Mouse (Mus musculus): ENCODE measurements around the gene Dact2. TPM values are rescaled to one million over a fixed set of nuclear protein-coding genes. Genes with fewer than 3 reads are reported as not detected.

Dact2 gene
- polyA plus RNA-seq, 1 experiment from 2014 or later = 22.1 TPM

DNA sequence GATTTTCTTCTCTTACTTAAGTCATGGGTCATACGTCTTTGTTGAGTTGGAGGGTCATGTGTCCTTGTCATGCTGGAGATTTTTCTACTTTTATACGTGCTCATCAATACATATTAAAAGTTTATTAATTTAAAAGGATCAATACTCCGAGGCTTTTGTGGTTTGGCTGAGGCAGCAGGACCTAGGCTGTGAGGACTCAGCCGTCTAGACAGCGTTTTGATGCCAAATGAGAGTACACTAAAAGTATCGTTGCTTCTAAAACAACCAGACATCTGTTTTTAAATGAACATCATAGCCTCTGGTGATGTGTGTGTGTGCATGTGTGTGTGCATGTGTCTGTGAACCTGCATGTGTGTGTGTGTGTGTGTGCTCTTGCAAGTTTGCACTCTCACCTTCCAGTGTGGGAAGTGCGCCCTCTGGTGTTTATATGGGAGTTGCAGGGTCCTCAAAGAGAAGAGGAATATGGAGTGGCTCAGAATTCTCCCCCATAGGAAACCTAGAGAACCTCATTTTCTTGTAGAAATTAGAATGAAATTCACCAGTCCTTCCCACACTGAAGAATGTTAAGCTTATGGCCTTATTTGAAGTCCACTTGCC, 16.6 kb upstream of the Dact2 start:
- ATAC-seq (no peak), DNase-seq (ENCODE audit: low read depth, low spot score) (no peak)
- POLR2A ChIA-PET = no interaction called here
- peak; percentile 79 for TF ChIP-seq CTCF (IDR thresholded peaks at IDR 0.05)
- in situ Hi-C loops (cut with MboI; ENCODE audit: low pct_unique_long_range_greater_than_20kb) = no loop called here
- CTCF ChIA-PET = interaction anchor here (0.7 to 7.6 kb wide), 13 partner anchors 9 to 618 kb away, joined by 3 to 44 read pairs (median 5); partner anchors contain the start of gene Dact2
- peaks cover 7% of the 10 kb centered on the region for H3K27me3 ChIP-seq

- DNase-seq (ENCODE audit: low read depth, low spot score) (no peak), ATAC-seq (no peak)
- ChIA-PET POLR2A (no interaction called here), CTCF (interaction anchor here (0.7 to 2.1 kb wide), 2 partner anchors 11 to 78 kb away, joined by 3 to 6 read pairs; no protein-coding TSS in a partner anchor)
- H3K27me3 ChIP-seq = peaks cover 7% of the 10 kb centered on the region
- in situ Hi-C loops (cut with MboI; ENCODE audit: low pct_unique_long_range_greater_than_20kb) = no loop called here
- no peak for TF ChIP-seq CTCF (IDR thresholded peaks at IDR 0.05)
These were observed 9.9 kb upstream of the Dact2 start for GRCm38 (mm10) chr17:14213976-14214529.

- peak; percentile 95 for ATAC-seq
- TF ChIP-seq CTCF (IDR thresholded peaks at IDR 0.05) = no peak
- H3K27me3 ChIP-seq = peaks cover 7% of the 10 kb centered on the region
- CTCF ChIA-PET = interaction anchor here (1.0 kb wide), 1 partner anchor 76 kb away, joined by 5 read pairs; no protein-coding TSS in a partner anchor
- POLR2A ChIA-PET = no interaction called here
- DNase-seq (ENCODE audit: low read depth, low spot score) = no peak
- in situ Hi-C loops (cut with MboI; ENCODE audit: low pct_unique_long_range_greater_than_20kb) = no loop called here
These were observed 8.7 kb upstream of the Dact2 start for GRCm38 (mm10) chr17:14212796-14213195.

- ChIA-PET CTCF (interaction anchor here (0.7 to 5.8 kb wide), 15 partner anchors 9 to 103 kb away, joined by 3 to 69 read pairs (median 5); no protein-coding TSS in a partner anchor), POLR2A (interaction anchor here (3.9 kb wide), 1 partner anchor 70 kb away, joined by 15 read pairs; no protein-coding TSS in a partner anchor)
- DNase-seq (ENCODE audit: low read depth, low spot score) (no peak), ATAC-seq (peak; percentile 31)
- no peaks in the 10 kb centered on the region for H3K27me3 ChIP-seq
- no peak for TF ChIP-seq CTCF (IDR thresholded peaks at IDR 0.05)
- in situ Hi-C loops (cut with MboI; ENCODE audit: low pct_unique_long_range_greater_than_20kb) = loop anchor here (5.0 kb wide), 1 partner anchor 70 kb away; no protein-coding TSS in a partner anchor
These were observed 3.0 kb upstream of the Dact2 start for GRCm38 (mm10) chr17:14207093-14207561.

DNA sequence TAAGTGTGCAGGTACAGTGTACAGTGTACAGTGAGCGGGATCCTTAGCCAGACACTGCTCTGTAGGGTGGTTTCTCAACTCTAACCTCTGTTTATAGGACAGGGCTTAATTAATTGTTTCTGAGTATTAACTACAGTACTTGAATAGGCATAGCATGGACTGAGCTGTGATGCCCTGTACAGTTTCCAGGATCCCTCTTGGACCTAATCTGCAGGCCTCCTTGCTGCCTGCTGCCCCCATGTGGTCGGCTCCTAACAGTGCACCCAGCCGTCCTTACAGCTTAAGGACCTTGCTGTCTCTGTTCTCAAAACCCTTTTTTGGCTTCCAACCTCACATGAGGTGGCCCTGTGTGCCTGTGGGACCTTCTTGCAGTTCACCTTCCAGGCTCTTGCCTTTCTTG, 2.0 kb upstream of the Dact2 start:
- no peaks in the 10 kb centered on the region for H3K27me3 ChIP-seq
- POLR2A ChIA-PET = interaction anchor here (3.9 kb wide), 1 partner anchor 69 kb away, joined by 15 read pairs; no protein-coding TSS in a partner anchor
- CTCF ChIA-PET = interaction anchor here (0.7 to 5.8 kb wide), 17 partner anchors 9 to 102 kb away, joined by 3 to 69 read pairs (median 5); no protein-coding TSS in a partner anchor
- ATAC-seq (no peak), DNase-seq (ENCODE audit: low read depth, low spot score) (no peak)
- peak; percentile 97 for TF ChIP-seq CTCF (IDR thresholded peaks at IDR 0.05)
- in situ Hi-C loops (cut with MboI; ENCODE audit: low pct_unique_long_range_greater_than_20kb) = loop anchor here (5.0 kb wide), 1 partner anchor 69 kb away; no protein-coding TSS in a partner anchor

DNA sequence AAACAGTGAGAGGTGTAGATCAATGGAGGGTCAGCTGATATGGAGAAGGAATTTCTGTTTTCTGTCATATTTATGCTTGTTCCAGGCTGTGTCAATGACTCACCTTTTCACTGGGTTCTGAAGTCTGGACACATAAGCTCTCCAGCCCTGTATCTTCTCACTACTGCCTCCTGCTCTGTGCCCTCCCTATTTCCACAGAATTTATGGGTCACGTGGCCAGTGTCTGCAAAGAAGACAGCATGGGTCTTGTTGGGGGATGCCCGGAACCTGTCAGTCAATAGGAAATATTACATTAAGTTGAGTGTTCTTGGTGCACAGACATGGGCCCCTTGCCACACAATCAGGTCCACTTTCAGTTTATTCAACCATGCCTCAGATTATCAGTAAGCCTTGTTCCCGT, 1.1 kb upstream of the Dact2 start:
- no peak for TF ChIP-seq CTCF (IDR thresholded peaks at IDR 0.05)
- no peaks in the 10 kb centered on the region for H3K27me3 ChIP-seq
- no peak for DNase-seq (ENCODE audit: low read depth, low spot score)
- ATAC-seq = no peak
- ChIA-PET CTCF (interaction anchor here (1.0 to 5.8 kb wide), 13 partner anchors 8 to 90 kb away, joined by 3 to 69 read pairs (median 5); no protein-coding TSS in a partner anchor), POLR2A (interaction anchor here (3.9 kb wide), 1 partner anchor 68 kb away, joined by 15 read pairs; no protein-coding TSS in a partner anchor)
- in situ Hi-C loops (cut with MboI; ENCODE audit: low pct_unique_long_range_greater_than_20kb) = loop anchor here (5.0 kb wide), 1 partner anchor 68 kb away; no protein-coding TSS in a partner anchor

DNA sequence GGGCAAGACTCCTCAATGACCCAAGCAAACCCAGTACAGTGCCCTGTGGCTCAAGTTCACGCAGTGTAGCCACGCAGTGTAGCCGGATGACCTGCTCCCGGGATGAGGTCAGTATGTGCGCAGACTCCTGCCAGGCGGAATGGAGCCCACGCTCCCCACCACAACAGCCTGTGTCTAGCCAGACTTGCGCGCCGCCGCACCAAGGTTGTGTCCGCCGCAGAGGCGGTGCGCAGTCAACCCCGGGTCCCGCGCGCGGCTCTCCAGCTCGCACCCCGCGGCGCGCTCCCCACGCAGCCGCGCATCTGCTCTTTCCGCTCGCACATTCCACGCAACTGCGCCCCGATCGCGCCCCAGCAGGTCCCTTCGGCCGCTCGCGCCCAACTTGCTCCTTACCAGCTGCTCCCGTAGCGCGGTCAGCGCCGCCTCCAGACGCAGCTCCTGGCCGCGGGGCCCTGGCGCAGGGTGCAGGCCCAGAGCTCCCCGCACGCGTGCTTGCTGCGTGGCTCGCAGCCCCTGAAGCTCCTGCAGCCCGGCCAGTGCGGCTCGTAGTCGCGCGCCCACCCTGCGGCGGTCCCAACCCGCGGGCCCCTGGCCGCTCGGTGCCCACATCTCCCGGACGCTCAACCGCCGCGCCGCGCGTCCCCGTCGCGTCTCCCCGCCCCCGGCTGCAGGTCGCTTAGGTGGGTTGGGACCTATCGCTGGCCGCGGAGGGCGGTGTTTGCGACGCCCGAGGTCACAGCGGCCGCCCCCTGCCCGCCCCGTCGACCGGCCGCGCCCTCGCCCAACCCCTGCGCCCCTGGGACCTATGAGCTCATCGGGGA, 773 bp downstream of the Dact2 start:
- no peak for DNase-seq (ENCODE audit: low read depth, low spot score)
- ChIA-PET POLR2A (interaction anchor here (0.7 to 3.9 kb wide), 6 partner anchors 35 to 739 kb away, joined by 3 to 15 read pairs (median 4); no protein-coding TSS in a partner anchor), CTCF (interaction anchor here (1.3 to 5.8 kb wide), 10 partner anchors 11 to 77 kb away, joined by 3 to 69 read pairs (median 8); no protein-coding TSS in a partner anchor)
- ATAC-seq = peak; percentile 53
- no peaks in the 10 kb centered on the region for H3K27me3 ChIP-seq
- TF ChIP-seq CTCF (IDR thresholded peaks at IDR 0.05) = no peak
- in situ Hi-C loops (cut with MboI; ENCODE audit: low pct_unique_long_range_greater_than_20kb) = loop anchor here (5.0 kb wide), 1 partner anchor 36 kb away; no protein-coding TSS in a partner anchor

GRCm38 (mm10) chr17:14202291-14203030, 1.6 kb downstream of the Dact2 start:
- ATAC-seq = peak; percentile 42
- DNase-seq (ENCODE audit: low read depth, low spot score) = no peak
- in situ Hi-C loops (cut with MboI; ENCODE audit: low pct_unique_long_range_greater_than_20kb) = loop anchor here (5.0 kb wide), 1 partner anchor 35 kb away; no protein-coding TSS in a partner anchor
- TF ChIP-seq CTCF (IDR thresholded peaks at IDR 0.05) = no peak
- ChIA-PET POLR2A (interaction anchor here (0.8 to 1.3 kb wide), 3 partner anchors 24 to 65 kb away, joined by 3 to 6 read pairs (median 3); no protein-coding TSS in a partner anchor), CTCF (interaction anchor here (0.9 to 5.8 kb wide), 7 partner anchors 12 to 76 kb away, joined by 3 to 69 read pairs (median 6); no protein-coding TSS in a partner anchor)
- no peaks in the 10 kb centered on the region for H3K27me3 ChIP-seq

DNA sequence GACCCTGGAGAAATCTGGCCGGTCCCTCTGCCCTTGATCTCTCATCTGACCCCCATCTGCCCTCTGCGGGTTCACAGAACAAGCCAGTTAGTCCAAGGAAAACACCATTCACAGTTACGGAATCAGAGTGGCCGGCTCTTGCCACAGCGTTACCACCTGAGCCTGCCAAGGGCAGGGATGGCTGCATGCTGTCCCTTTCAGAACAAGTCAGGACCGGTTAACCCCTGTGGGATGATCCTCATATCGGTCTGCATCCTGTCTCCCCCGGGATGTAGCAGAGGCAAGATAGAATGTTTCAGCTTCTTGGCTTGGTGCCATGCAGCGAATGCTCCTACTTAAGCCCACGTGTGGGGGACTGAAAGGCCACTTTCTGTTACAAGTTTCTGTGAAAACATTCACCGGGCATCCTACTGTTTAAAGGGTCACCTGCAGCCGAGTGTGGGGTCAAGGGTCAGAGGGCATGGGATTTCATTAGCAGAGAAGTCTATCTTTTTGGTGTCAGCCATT, 2.8 kb downstream of the Dact2 start:
- DNase-seq (ENCODE audit: low read depth, low spot score) = no peak
- H3K27me3 ChIP-seq = no peaks in the 10 kb centered on the region
- no peak for ATAC-seq
- in situ Hi-C loops (cut with MboI; ENCODE audit: low pct_unique_long_range_greater_than_20kb) = loop anchor here (5.0 kb wide), 1 partner anchor 34 kb away; no protein-coding TSS in a partner anchor
- ChIA-PET CTCF (interaction anchor here (1.8 kb wide), 1 partner anchor 65 kb away, joined by 6 read pairs; no protein-coding TSS in a partner anchor), POLR2A (no interaction called here)
- no peak for TF ChIP-seq CTCF (IDR thresholded peaks at IDR 0.05)

Measured in Patski (cell line).